Mouse (Mus musculus) common myeloid progenitor, adult 5-6 weeks (primary cell): ENCODE measurements around the gene Wipf2. TPM values are rescaled to one million over a fixed set of nuclear protein-coding genes. Genes with fewer than 3 reads are reported as not detected.

Experiments
- ATAC-seq: replicated peaks from 2 replicates; pipeline ENCODE4 v1.8.0; 2016; ENCODE audit warnings: low read depth, mild to moderate bottlenecking, moderate TSS enrichment, inconsistent platforms; ENCODE audit not compliant: poor library complexity, severe bottlenecking
- total RNA-seq: library from RNA; stranded (forward); fragments of 200-1000, 187-1606 nt; gene quantifications from 2 replicates; pipeline ENCODE4 v1.2.3, GENCODE M21; 2017

Wipf2 gene
- total RNA-seq, 1 experiment from 2014 or later = 6.4 TPM

GRCm38 (mm10) chr11:98850100-98851093, 13.0 kb upstream of the Wipf2 start:
- peak; percentile 30; the same call in 1 of the 2 replicates for ATAC-seq

GRCm38 (mm10) chr11:98854116-98854515, 9.3 kb upstream of the Wipf2 start:
- no peak for ATAC-seq

- ATAC-seq = no peak
Observed at GRCm38 (mm10) chr11:98854659-98855058, 8.8 kb upstream of the Wipf2 start.

GRCm38 (mm10) chr11:98858759-98859731, 4.4 kb upstream of the Wipf2 start:
- ATAC-seq = peak; percentile 73

- peak; percentile 20 for ATAC-seq
Observed at GRCm38 (mm10) chr11:98863751-98864429, 452 bp downstream of the Wipf2 start.

- ATAC-seq = no peak
Observed at GRCm38 (mm10) chr11:98867293-98867692, 3.9 kb downstream of the Wipf2 start.

- ATAC-seq = no peak
Observed at GRCm38 (mm10) chr11:98869906-98870305, 6.5 kb downstream of the Wipf2 start.

- no peak for ATAC-seq
Observed at GRCm38 (mm10) chr11:98870791-98871190, 7.4 kb downstream of the Wipf2 start.

GRCm38 (mm10) chr11:98871416-98871815, 8.0 kb downstream of the Wipf2 start:
- ATAC-seq = no peak

GRCm38 (mm10) chr11:98872040-98872439, 8.6 kb downstream of the Wipf2 start:
- ATAC-seq = no peak

- peak; percentile 65 for ATAC-seq
Observed at GRCm38 (mm10) chr11:98873900-98874299, 10.5 kb downstream of the Wipf2 start.

GRCm38 (mm10) chr11:98877001-98877400, 13.6 kb downstream of the Wipf2 start:
- ATAC-seq = no peak

- ATAC-seq = no peak
Observed at GRCm38 (mm10) chr11:98887703-98888102, 24.3 kb downstream of the Wipf2 start.

GRCm38 (mm10) chr11:98889077-98889476, 25.6 kb downstream of the Wipf2 start:
- ATAC-seq = no peak

- ATAC-seq = no peak
Observed at GRCm38 (mm10) chr11:98889977-98890376, 26.5 kb downstream of the Wipf2 start.

GRCm38 (mm10) chr11:98892426-98892825, 29.0 kb downstream of the Wipf2 start:
- ATAC-seq = no peak

- peak; percentile 64 for ATAC-seq
Observed at GRCm38 (mm10) chr11:98900529-98901125, 37.2 kb downstream of the Wipf2 start.

GRCm38 (mm10) chr11:98902621-98903245, 39.3 kb downstream of the Wipf2 start:
- no peak for ATAC-seq

GRCm38 (mm10) chr11:98904577-98904976, 41.1 kb downstream of the Wipf2 start:
- ATAC-seq = no peak; the same call in 1 of the 2 replicates
